Mouse (Mus musculus) MEL (cell line): ENCODE measurements at regions not wholly inside any gene's neighbourhood (a gene's known extent, or its start where the extent isn't known, plus 50 kb on each side); places are given as distances from the start of the nearest gene placed in this dataset.

Source experiments
- DNase-seq: peaks from one replicate; pipeline ENCODE4 v3.0.0; 2011; ENCODE audit warnings: low read depth, low spot score
- H3K27ac ChIP-seq: 2 replicates; pipeline ENCODE4 v1.5.1; 2012; ENCODE audit warnings: low read depth, mild to moderate bottlenecking, control low read depth, low read length, moderate library complexity; ENCODE audit not compliant: control insufficient read depth
- H3K27me3 ChIP-seq, 2 experiments: fragments of 150-350 bp in 1 of 2; sonication (generic) in 1 of 2; 2 replicates each; pipeline ENCODE4 v1.6.1; 2012; ENCODE audit warnings: low read length in 2 of 2, mild to moderate bottlenecking in 2 of 2, improper control_type of control experiment in 1 of 2, moderate library complexity in 1 of 2; ENCODE audit not compliant: insufficient read depth in 2 of 2, control insufficient read depth in 1 of 2
- H3K36me3 ChIP-seq, 2 experiments: 2 replicates each; pipeline ENCODE4 v1.6.1; 2012 to 2014; ENCODE audit warnings: low read length in 2 of 2, improper control_type of control experiment in 1 of 2, inconsistent platforms in 1 of 2, mild to moderate bottlenecking in 1 of 2; ENCODE audit not compliant: insufficient read depth in 2 of 2, control insufficient read depth in 1 of 2
- H3K4me1 ChIP-seq, 2 experiments: fragments of 150-350 bp in 1 of 2; sonication (generic) in 1 of 2; 2 replicates each; pipeline ENCODE4 v1.6.1; 2012; ENCODE audit warnings: low read length in 2 of 2, improper control_type of control experiment in 1 of 2, mild to moderate bottlenecking in 1 of 2; ENCODE audit not compliant: insufficient read depth in 2 of 2, control insufficient read depth in 1 of 2
- H3K4me3 ChIP-seq, 2 experiments: fragments of 150-350 bp in 1 of 2; sonication (generic) in 1 of 2; 2 replicates each; pipeline ENCODE4 v1.5.1; 2012; ENCODE audit warnings: low read depth in 2 of 2, low read length in 2 of 2, mild to moderate bottlenecking in 2 of 2, moderate library complexity in 2 of 2, control low read depth in 1 of 2, improper control_type of control experiment in 1 of 2; ENCODE audit not compliant: control insufficient read depth in 1 of 2, insufficient read depth in 1 of 2
- H3K79me2 ChIP-seq: 2 replicates; pipeline ENCODE4 v1.6.1; 2012; ENCODE audit warnings: mild to moderate bottlenecking, low read length, moderate library complexity; ENCODE audit not compliant: control insufficient read depth, poor library complexity, insufficient read depth
- H3K9ac ChIP-seq: 2 replicates; pipeline ENCODE4 v1.6.1; 2012; ENCODE audit warnings: low read depth, mild to moderate bottlenecking, control low read depth, low read length, moderate library complexity; ENCODE audit not compliant: control insufficient read depth, poor library complexity, severe bottlenecking
- H3K9me3 ChIP-seq: fragments of 150-350 bp; sonication (generic); replicated peaks from 2 replicates; pipeline ENCODE4 v1.6.1; 2012; ENCODE audit warnings: mild to moderate bottlenecking, low read length, improper control_type of control experiment, moderate library complexity; ENCODE audit not compliant: insufficient read depth
- CHD2 ChIP-seq: IDR thresholded peaks from 2 replicates; pipeline ENCODE4 v1.6.1; 2011; ENCODE audit warnings: low read length, improper control_type of control experiment
- E2F4 ChIP-seq: IDR thresholded peaks from 2 replicates; pipeline ENCODE4 v1.6.1; 2011; ENCODE audit warnings: low read depth, low read length, improper control_type of control experiment, borderline replicate concordance
- ELF1 ChIP-seq: IDR thresholded peaks from 2 replicates; pipeline ENCODE4 v1.6.1; 2014; ENCODE audit warnings: low read depth, mild to moderate bottlenecking, inconsistent platforms, low read length, improper control_type of control experiment, moderate library complexity
- HCFC1 ChIP-seq: IDR thresholded peaks from 2 replicates; pipeline ENCODE4 v1.6.1; 2012; ENCODE audit warnings: low read depth, mild to moderate bottlenecking, inconsistent platforms, low read length, improper control_type of control experiment, moderate library complexity
- MAFK ChIP-seq: IDR thresholded peaks from 2 replicates; pipeline ENCODE4 v1.6.1; 2011; ENCODE audit warnings: low read depth, mild to moderate bottlenecking, low read length, improper control_type of control experiment, borderline replicate concordance
- MAX ChIP-seq: IDR thresholded peaks from 2 replicates; pipeline ENCODE4 v1.6.1; 2011; ENCODE audit warnings: low read length, improper control_type of control experiment
- MXI1 ChIP-seq: IDR thresholded peaks from 2 replicates; pipeline ENCODE4 v1.6.1; 2011; ENCODE audit warnings: mild to moderate bottlenecking, low read depth, low read length, improper control_type of control experiment
- MYB ChIP-seq: IDR thresholded peaks from 2 replicates; pipeline ENCODE4 v1.6.1; 2011; ENCODE audit warnings: mild to moderate bottlenecking, low read depth, low read length, improper control_type of control experiment
- MYC ChIP-seq: IDR thresholded peaks from 2 replicates; pipeline ENCODE4 v1.6.1; 2011; ENCODE audit warnings: low read depth, mild to moderate bottlenecking, low read length, improper control_type of control experiment, moderate library complexity
- NELFE ChIP-seq: IDR thresholded peaks from 2 replicates; pipeline ENCODE4 v1.6.1; 2011; ENCODE audit warnings: low read depth, low read length, improper control_type of control experiment
- POLR2A ChIP-seq, 2 experiments: IDR thresholded peaks; 2 replicates each; pipeline ENCODE4 v1.6.1; 2011 to 2012; ENCODE audit warnings: low read length in 2 of 2, mild to moderate bottlenecking in 2 of 2, control low read depth in 1 of 2, improper control_type of control experiment in 1 of 2, low read depth in 1 of 2, moderate library complexity in 1 of 2; ENCODE audit not compliant: control insufficient read depth in 1 of 2, insufficient read depth in 1 of 2, poor library complexity in 1 of 2
- POLR2AphosphoS2 ChIP-seq: IDR thresholded peaks from 2 replicates; pipeline ENCODE4 v1.6.1; 2011; ENCODE audit warnings: low read length, improper control_type of control experiment
- POLR2AphosphoS5 ChIP-seq: IDR thresholded peaks from 2 replicates; pipeline ENCODE4 v1.6.1; 2012; ENCODE audit warnings: low read depth, borderline replicate concordance, mild to moderate bottlenecking, inconsistent platforms, low read length, moderate library complexity, mixed read lengths
- RAD21 ChIP-seq: IDR thresholded peaks from 2 replicates; pipeline ENCODE4 v1.6.1; 2011; ENCODE audit warnings: mild to moderate bottlenecking, low read depth, low read length, improper control_type of control experiment
- RCOR1 ChIP-seq: IDR thresholded peaks from 2 replicates; pipeline ENCODE4 v1.6.1; 2012; ENCODE audit warnings: low read depth, mild to moderate bottlenecking, inconsistent platforms, low read length, improper control_type of control experiment
- SIN3A ChIP-seq: IDR thresholded peaks from 2 replicates; pipeline ENCODE4 v1.6.1; 2012; ENCODE audit warnings: low read length, improper control_type of control experiment, inconsistent platforms
- SMC3 ChIP-seq: IDR thresholded peaks from 2 replicates; pipeline ENCODE4 v1.6.1; 2011; ENCODE audit warnings: low read depth, low read length, improper control_type of control experiment
- TAL1 ChIP-seq: IDR thresholded peaks from 2 replicates; pipeline ENCODE4 v1.6.1; 2012; ENCODE audit warnings: mild to moderate bottlenecking, inconsistent platforms, low read length, moderate library complexity, mixed read lengths
- UBTF ChIP-seq: IDR thresholded peaks from 2 replicates; pipeline ENCODE4 v1.6.1; 2012; ENCODE audit warnings: low read depth, mild to moderate bottlenecking, inconsistent platforms, low read length, improper control_type of control experiment, moderate library complexity, borderline replicate concordance; ENCODE audit not compliant: insufficient read depth
- ZKSCAN1 ChIP-seq: IDR thresholded peaks from 2 replicates; pipeline ENCODE4 v1.6.1; 2012; ENCODE audit warnings: low read depth, mild to moderate bottlenecking, inconsistent platforms, low read length, improper control_type of control experiment, moderate library complexity
- ZMIZ1 ChIP-seq: IDR thresholded peaks from 2 replicates; pipeline ENCODE4 v1.6.1; 2012; ENCODE audit warnings: low read depth, mild to moderate bottlenecking, inconsistent platforms, low read length, improper control_type of control experiment, moderate library complexity
- ZNF384 ChIP-seq: IDR thresholded peaks from 2 replicates; pipeline ENCODE4 v1.6.1; 2012; ENCODE audit warnings: low read depth, mild to moderate bottlenecking, inconsistent platforms, low read length, improper control_type of control experiment

- H3K79me2 ChIP-seq: no peaks in the 10 kb centered on the region
- no peaks in the 10 kb centered on the region for H3K9me3 ChIP-seq
- H3K36me3 ChIP-seq: no peaks in the 10 kb centered on the region
- H3K4me3 ChIP-seq: no peak overlapping the region
- no peak overlapping the region for H3K9ac ChIP-seq
- H3K27me3 ChIP-seq: no peaks in the 10 kb centered on the region; a peak in 1 of 4 replicates
- no peak for DNase-seq
- no peaks in the 10 kb centered on the region for H3K4me1 ChIP-seq
- no peak overlapping the region for H3K27ac ChIP-seq
- TF ChIP-seq MAX (no peak), MXI1 (no peak), MYC (no peak), SMC3 (no peak), MAFK (no peak), POLR2A (IDR thresholded peaks at IDR 0.05; ENCODE audit: control insufficient read depth in 1 of 2, insufficient read depth in 1 of 2, low read depth in 1 of 2, low read length in 2 of 2, poor library complexity in 1 of 2) (no peak), E2F4 (no peak), POLR2AphosphoS5 (no peak), RCOR1 (no peak), ZNF384 (no peak), SIN3A (no peak), POLR2AphosphoS2 (no peak), ELF1 (no peak), NELFE (no peak), TAL1 (no peak), CHD2 (no peak), MYB (no peak), ZMIZ1 (no peak)
These were observed 61.2 kb upstream of the Pax1 start for GRCm38 (mm10) chr2:147300503-147300902.

- no peak overlapping the region for H3K4me3 ChIP-seq
- no peak overlapping the region for H3K9ac ChIP-seq
- H3K9me3 ChIP-seq: no peaks in the 10 kb centered on the region
- no peak for DNase-seq
- H3K4me1 ChIP-seq: no peaks in the 10 kb centered on the region
- no peak for TF ChIP-seq RAD21
- H3K36me3 ChIP-seq: no peaks in the 10 kb centered on the region
- H3K27me3 ChIP-seq: no peaks in the 10 kb centered on the region; a peak in 1 of 4 replicates
- H3K27ac ChIP-seq: no peak overlapping the region
- no peaks in the 10 kb centered on the region for H3K79me2 ChIP-seq
These were observed 62.4 kb upstream of the Pax1 start for GRCm38 (mm10) chr2:147299359-147299758.

DNA sequence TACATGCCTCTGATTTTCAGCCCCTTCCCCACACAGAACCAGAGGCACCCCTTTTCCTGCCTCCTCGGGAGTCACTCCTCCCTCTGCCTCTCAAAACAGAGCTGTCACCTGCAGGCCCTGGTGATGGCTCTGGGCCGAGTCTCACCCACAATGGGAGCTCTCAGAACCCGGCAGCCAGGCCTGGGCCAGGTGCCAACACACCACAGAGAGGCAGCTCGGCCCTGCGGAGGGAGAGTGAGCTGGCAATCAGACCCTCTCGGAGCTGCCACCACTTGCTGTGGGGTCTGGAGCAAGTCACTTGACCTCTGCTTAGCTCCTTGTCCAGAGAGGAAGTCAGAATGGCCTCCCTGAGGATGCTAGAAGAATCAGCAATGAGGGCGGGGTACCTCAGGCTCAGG, 63.2 kb upstream of the Pax1 start:
- TF ChIP-seq UBTF (no peak), HCFC1 (no peak), ZKSCAN1 (no peak), E2F4 (no peak)
- H3K4me3 ChIP-seq: no peak overlapping the region
- no peak for DNase-seq

More for the DNA sequence above, 63.2 kb upstream of the Pax1 start:
- H3K27me3 ChIP-seq: no peaks in the 10 kb centered on the region; a peak in 1 of 4 replicates
- no peak overlapping the region for H3K9ac ChIP-seq
- no peaks in the 10 kb centered on the region for H3K4me1 ChIP-seq
- H3K9me3 ChIP-seq: no peaks in the 10 kb centered on the region
- H3K79me2 ChIP-seq: no peaks in the 10 kb centered on the region
- H3K27ac ChIP-seq: no peak overlapping the region
- no peaks in the 10 kb centered on the region for H3K36me3 ChIP-seq
